In the genomic region with DNA sequence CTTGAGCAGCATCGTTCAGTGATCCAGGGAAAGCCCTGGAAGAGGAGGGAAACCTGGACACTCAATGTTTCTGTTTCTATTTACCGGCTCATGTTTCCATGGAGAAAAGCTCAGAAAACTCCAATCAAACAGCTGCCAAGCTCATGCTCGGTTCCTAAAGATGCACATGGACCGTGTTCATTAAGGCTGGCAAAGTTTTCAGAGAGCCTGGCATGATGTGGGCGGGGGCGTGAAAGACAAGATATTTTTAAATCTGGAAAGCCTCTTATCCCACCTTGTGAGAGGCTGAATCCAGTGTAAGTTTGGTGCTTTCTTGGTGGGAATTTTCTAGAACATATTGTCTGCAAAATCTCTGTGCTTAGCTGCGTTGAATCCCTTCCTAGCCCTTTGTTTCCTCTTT, we compare ENCODE assay signal across 24 mouse cellular contexts.
DNase-seq lines count a peak whose midpoint lies in the region; ATAC-seq and TF ChIP-seq lines count a peak whose summit lies in the region.
"Had no signal": no experiment of that assay in that cellular context is flagged by ENCODE, and none has a peak within 500 bp of the region (broad histone marks: within the 10 kb centered on the region; RNA-seq: fewer than 3 reads in every experiment).

No protein-coding gene starts in this region.

- no peaks in the 10 kb centered on the region for H3K9me3 ChIP-seq in forebrain, embryonic 14.5 days (replicated peaks; ENCODE audit: control insufficient read depth, low read length)
- no peaks in the 10 kb centered on the region for H3K9me3 ChIP-seq in forebrain, embryonic 12.5 days
- no peaks in the 10 kb centered on the region for H3K9me3 ChIP-seq in stomach, postnatal 0 days (ENCODE audit: control insufficient read depth, low read length)
- H3K9me3 ChIP-seq: embryonic facial prominence, embryonic 13.5 days; heart, embryonic 13.5 days; kidney, embryonic 15.5 days had no signal

- peaks cover 11% of the 10 kb centered on the region for H3K4me1 ChIP-seq in forebrain, embryonic 14.5 days (ENCODE audit: control insufficient read depth, insufficient read depth, low read length)
- peaks cover 15% of the 10 kb centered on the region; the same call in 1 of the 2 replicates for H3K4me1 ChIP-seq in forebrain, embryonic 12.5 days
- no peaks in the 10 kb centered on the region for H3K4me1 ChIP-seq in stomach, postnatal 0 days (replicated peaks; ENCODE audit: control insufficient read depth, insufficient read depth)

- ATAC-seq in forebrain, embryonic 14.5 days = no peak
- no peak for ATAC-seq in forebrain, embryonic 12.5 days (ENCODE audit: low FRiP score)
- no peak for ATAC-seq in stomach, postnatal 0 days (ENCODE audit: low FRiP score, low TSS enrichment)
- ATAC-seq: hindbrain, embryonic 16.5 days; intestine, postnatal 0 days; Patski had no signal

- TF ChIP-seq EP300 in stomach, postnatal 0 days (optimal IDR thresholded peaks at IDR 0.05) = no peak

- WGBS in forebrain, embryonic 14.5 days = 71% methylated on average over 7 of the region's 7 CpGs
- 85% methylated on average over 7 of the region's 7 CpGs for WGBS in forebrain, embryonic 12.5 days
- 74% methylated on average over 7 of the region's 7 CpGs for WGBS in stomach, postnatal 0 days

- H3K27me3 ChIP-seq in forebrain, embryonic 14.5 days (replicated peaks; ENCODE audit: control insufficient read depth, insufficient read depth, low read length) = no peaks in the 10 kb centered on the region
- H3K27me3 ChIP-seq in forebrain, embryonic 12.5 days = no peaks in the 10 kb centered on the region
- no peaks in the 10 kb centered on the region for H3K27me3 ChIP-seq in stomach, postnatal 0 days (ENCODE audit: control insufficient read depth, insufficient read depth, low read length)
- H3K27me3 ChIP-seq: kidney, embryonic 15.5 days had no signal

- no peak for TF ChIP-seq CTCF in stomach, postnatal 0 days (IDR thresholded peaks at IDR 0.05; ENCODE audit: low read depth)

- no peaks in the 10 kb centered on the region for H3K36me3 ChIP-seq in forebrain, embryonic 14.5 days (ENCODE audit: control insufficient read depth, insufficient read depth, low read length)
- no peaks in the 10 kb centered on the region for H3K36me3 ChIP-seq in forebrain, embryonic 12.5 days (replicated peaks)
- H3K36me3 ChIP-seq in stomach, postnatal 0 days (ENCODE audit: control insufficient read depth, insufficient read depth, low read length) = no peaks in the 10 kb centered on the region
- H3K36me3 ChIP-seq: embryonic facial prominence, embryonic 13.5 days; heart, embryonic 13.5 days; kidney, embryonic 15.5 days had no signal

- no peak overlapping the region for H3K9ac ChIP-seq in forebrain, embryonic 14.5 days (ENCODE audit: low read length)
- no peak overlapping the region for H3K9ac ChIP-seq in forebrain, embryonic 12.5 days
- no peak overlapping the region for H3K9ac ChIP-seq in stomach, postnatal 0 days (ENCODE audit: low read length)
- H3K9ac ChIP-seq: embryonic facial prominence, embryonic 13.5 days; heart, embryonic 13.5 days; kidney, embryonic 15.5 days had no signal

- H3K4me3 ChIP-seq in forebrain, embryonic 14.5 days (ENCODE audit: low read depth, low read length) = no peak overlapping the region
- H3K4me3 ChIP-seq in forebrain, embryonic 12.5 days (replicated peaks) = no peak overlapping the region
- no peak overlapping the region for H3K4me3 ChIP-seq in stomach, postnatal 0 days (ENCODE audit: low read depth, low read length)
- H3K4me3 ChIP-seq: embryonic facial prominence, embryonic 13.5 days; heart, embryonic 13.5 days; kidney, embryonic 15.5 days had no signal

- no peak overlapping the region for H3K27ac ChIP-seq in forebrain, embryonic 14.5 days (ENCODE audit: low read depth, low read length)
- H3K27ac ChIP-seq in forebrain, embryonic 12.5 days = no peak overlapping the region
- no peak overlapping the region for H3K27ac ChIP-seq in stomach, postnatal 0 days (replicated peaks)
- H3K27ac ChIP-seq: embryonic facial prominence, embryonic 13.5 days; heart, embryonic 13.5 days; kidney, embryonic 15.5 days had no signal

- peak; percentile 38 for DNase-seq in forebrain, embryonic 14.5 days (ENCODE audit: low spot score)
- peak; percentile 86 for DNase-seq in brain, adult 2 months (ENCODE audit: low read depth, low spot score)
- peak; percentile 71 to 76 for DNase-seq in left cerebral cortex, adult 18-20 months (ENCODE audit: low spot score in 2 of 2)
- DNase-seq in right cerebral cortex, adult 2 months (ENCODE audit: low spot score in 2 of 2) = peak; percentile 81 to 83
- DNase-seq in kidney, postnatal 25 days = no peak
- DNase-seq in stomach, postnatal 0 days (ENCODE audit: low spot score) = no peak
- DNase-seq in cerebellum, adult 9-10 months = no peak
- DNase-seq: adrenal gland, postnatal 25 days; cerebellum, adult 2 months; gastrocnemius, postnatal 14 days; heart, adult 18-20 months; lung, adult 18-20 months; lung, postnatal 14 days; midbrain, embryonic 14.5 days; spleen, adult 18-20 months; thymus, adult 2 months had no signal

- H3K4me2 ChIP-seq in forebrain, embryonic 14.5 days (ENCODE audit: low read length) = no peak overlapping the region
- no peak overlapping the region for H3K4me2 ChIP-seq in forebrain, embryonic 12.5 days
- no peak overlapping the region for H3K4me2 ChIP-seq in stomach, postnatal 0 days (replicated peaks; ENCODE audit: low read depth)
- H3K4me2 ChIP-seq: embryonic facial prominence, embryonic 13.5 days; heart, embryonic 13.5 days; kidney, embryonic 15.5 days; liver, embryonic 11.5 days had no signal

Comparison
In these comparisons a context has a peak if more than half of its experiments do, and no peak if none do; other contexts are left out.
1. DNase-seq: peak in forebrain, embryonic 14.5 days (single experiment), brain, adult 2 months (single experiment), left cerebral cortex, adult 18-20 months (2 of 2) and right cerebral cortex, adult 2 months (2 of 2); none in kidney, postnatal 25 days (0 of 2), stomach, postnatal 0 days (single experiment) and cerebellum, adult 9-10 months (single experiment).